Mouse (Mus musculus): ENCODE measurements around the gene Slc39a7.

GRCm38 (mm10) chr17:34072091-34072490 lies 40.6 kb upstream of the Slc39a7 start:
- TF ChIP-seq USF1 (IDR thresholded peaks at IDR 0.05; ENCODE audit: low read depth) (no peak), POLR2A (IDR thresholded peaks at IDR 0.05; ENCODE audit: insufficient read length, low read depth) (no peak), E2F4 (IDR thresholded peaks at IDR 0.05; ENCODE audit: insufficient read depth) (no peak), TCF12 (IDR thresholded peaks at IDR 0.05; ENCODE audit: insufficient read depth, poor library complexity, severe bottlenecking) (no peak), MAX (IDR thresholded peaks at IDR 0.05; ENCODE audit: low read depth) (no peak), SRF (IDR thresholded peaks at IDR 0.05; ENCODE audit: control insufficient read depth, insufficient read length, low read depth) (no peak), POLR2AphosphoS2 (IDR thresholded peaks at IDR 0.05; ENCODE audit: insufficient read length, low read depth) (no peak), MYOD1 (IDR thresholded peaks at IDR 0.05; ENCODE audit: control insufficient read depth in 1 of 3, insufficient read length in 2 of 3, low read depth in 2 of 3) (no peak), MYOG (IDR thresholded peaks at IDR 0.05; ENCODE audit: control insufficient read depth in 1 of 3, insufficient read depth in 1 of 3, insufficient read length in 2 of 3, low read depth in 2 of 3) (no peak)
